Mouse (Mus musculus) thymus, adult 2 months (tissue): ENCODE measurements at regions not wholly inside any gene's neighbourhood (a gene's known extent, or its start where the extent isn't known, plus 50 kb on each side); places are given as distances from the start of the nearest gene placed in this dataset.

ENCODE experiments used
- CTCF ChIP-seq: fragments of 200-500 bp; IDR thresholded peaks from 2 replicates; pipeline ENCODE4 v1.5.1; 2012; ENCODE audit warnings: mild to moderate bottlenecking, control low read depth, low read length, moderate library complexity, borderline replicate concordance; ENCODE audit not compliant: control insufficient read depth, poor library complexity, insufficient read depth; ENCODE audit errors: extremely low read depth
- POLR2A ChIP-seq: fragments of 200-500 bp; IDR thresholded peaks from 2 replicates; pipeline ENCODE4 v1.6.1; 2012; ENCODE audit warnings: mild to moderate bottlenecking, low read length, control low read depth, moderate library complexity; ENCODE audit not compliant: control insufficient read depth, poor library complexity, insufficient read depth; ENCODE audit errors: extremely low read depth

- TF ChIP-seq CTCF, result no peak
- no peak for TF ChIP-seq POLR2A
Observed at GRCm38 (mm10) chr13:47720645-47721044, 540.4 kb upstream of the Id4 start.
